Mouse (Mus musculus) midbrain, embryonic 16.5 days (tissue): Measurements from ENCODE around the gene Ptprn2. TPM values are rescaled to one million over a fixed set of nuclear protein-coding genes. Genes with fewer than 3 reads are reported as not detected.

Experiments
- ATAC-seq: fragments of 200-750 bp; cut with Nextera tagmentation; 2 replicates; pipeline ENCODE4 v1.8.0; 2017; ENCODE audit warnings: moderate TSS enrichment
- H3K27ac ChIP-seq: fragments of 300-500 bp; sonication (generic); 2 replicates; pipeline ENCODE4 v1.5.1; 2014; ENCODE audit warnings: mild to moderate bottlenecking, low read length, mixed read lengths
- H3K27me3 ChIP-seq: fragments of 300-500 bp; sonication (generic); 2 replicates; pipeline ENCODE4 v1.6.1; 2014; ENCODE audit warnings: low read depth, low read length, mixed read lengths; ENCODE audit not compliant: control insufficient read depth, insufficient read depth
- H3K36me3 ChIP-seq: fragments of 300-500 bp; sonication (generic); 2 replicates; pipeline ENCODE4 v1.6.1; 2014; ENCODE audit warnings: mild to moderate bottlenecking, low read length, moderate library complexity, mixed read lengths; ENCODE audit not compliant: control insufficient read depth, insufficient read depth
- H3K4me1 ChIP-seq: fragments of 300-500 bp; sonication (generic); 2 replicates; pipeline ENCODE4 v1.6.1; 2014; ENCODE audit warnings: mild to moderate bottlenecking, low read length, mixed read lengths; ENCODE audit not compliant: control insufficient read depth, insufficient read depth
- H3K4me2 ChIP-seq: fragments of 300-500 bp; sonication (generic); 2 replicates; pipeline ENCODE4 v1.6.1; 2014; ENCODE audit warnings: mild to moderate bottlenecking, low read length, mixed read lengths
- H3K4me3 ChIP-seq: fragments of 300-500 bp; sonication (generic); 2 replicates; pipeline ENCODE4 v1.5.1; 2014; ENCODE audit warnings: low read depth, mild to moderate bottlenecking, low read length, moderate library complexity, mixed read lengths
- H3K9ac ChIP-seq: fragments of 300-500 bp; sonication (generic); 2 replicates; pipeline ENCODE4 v1.6.1; 2014; ENCODE audit warnings: low read depth, low read length, mixed read lengths
- H3K9me3 ChIP-seq: fragments of 300-500 bp; sonication (generic); replicated peaks from 2 replicates; pipeline ENCODE4 v1.6.1; 2014; ENCODE audit warnings: mild to moderate bottlenecking, low read length, mixed read lengths; ENCODE audit not compliant: control insufficient read depth, poor library complexity, severe bottlenecking
- WGBS: fragments of 180-500 bp; shearing (Covaris S2); extraction: QIAGEN DNeasy Blood & Tissue Kit; methylation state at CpG from one replicate; pipeline ENCODE4 v1.1.7; 2014; 5-methylcytosine and 5-hydroxymethylcytosine counted together
- polyA plus RNA-seq: library from polyadenylated mRNA; unstranded; fragments of >200 nt; fragmentation: Nextera tagmentation; extraction: Ambion mirVana; gene quantifications from 2 replicates; pipeline ENCODE4 v1.2.1, GENCODE M21; 2015

Ptprn2 gene
- polyA plus RNA-seq, 1 experiment from 2014 or later, result 15.6 TPM

GRCm38 (mm10) chr12:117049829-117050228, 564.3 kb downstream of the Ptprn2 start:
- Histone ChIP-seq H3K36me3 (no peaks in the 10 kb centered on the region), H3K27me3 (no peaks in the 10 kb centered on the region), H3K4me1 (peaks cover 30% of the 10 kb centered on the region), H3K27ac (no peak overlapping the region), H3K9ac (no peak overlapping the region), H3K9me3 (no peaks in the 10 kb centered on the region), H3K4me2 (no peak overlapping the region), H3K4me3 (no peak overlapping the region)
- ATAC-seq, result no peak
- 64% methylated on average over 10 of the region's 10 CpGs for WGBS

- no peaks in the 10 kb centered on the region for H3K36me3 ChIP-seq
- H3K27me3 ChIP-seq, result no peaks in the 10 kb centered on the region
- WGBS, result 32% methylated on average over 9 of the region's 9 CpGs
- H3K4me2 ChIP-seq, result peak overlapping the region; percentile 46
- peaks cover 26% of the 10 kb centered on the region for H3K4me1 ChIP-seq
- H3K27ac ChIP-seq, result peak overlapping the region; percentile 85
- H3K9ac ChIP-seq, result peak overlapping the region; percentile 50
- ATAC-seq, result peak; percentile 9
- H3K4me3 ChIP-seq, result no peak overlapping the region
- H3K9me3 ChIP-seq, result no peaks in the 10 kb centered on the region
Measured at GRCm38 (mm10) chr12:117053223-117053850, 567.8 kb downstream of the Ptprn2 start.

- Histone ChIP-seq H3K4me3 (no peak overlapping the region), H3K27me3 (no peaks in the 10 kb centered on the region), H3K9ac (peak overlapping the region; percentile 50), H3K27ac (peak overlapping the region; percentile 85), H3K36me3 (no peaks in the 10 kb centered on the region), H3K4me1 (peaks cover 26% of the 10 kb centered on the region), H3K9me3 (no peaks in the 10 kb centered on the region), H3K4me2 (peak overlapping the region; percentile 46)
- 4% methylated on average over 21 of the region's 21 CpGs for WGBS
- peak; percentile 78 for ATAC-seq
Measured at GRCm38 (mm10) chr12:117053851-117054769, 568.6 kb downstream of the Ptprn2 start.

- H3K27ac ChIP-seq, result peak overlapping the region; percentile 85
- H3K4me1 ChIP-seq, result peaks cover 26% of the 10 kb centered on the region
- WGBS, result 46% methylated on average over 10 of the region's 10 CpGs
Measured at GRCm38 (mm10) chr12:117054925-117055570, 569.5 kb downstream of the Ptprn2 start.

GRCm38 (mm10) chr12:117058184-117058958, 572.9 kb downstream of the Ptprn2 start:
- Histone ChIP-seq H3K4me2 (no peak overlapping the region), H3K4me1 (peaks cover 20% of the 10 kb centered on the region), H3K27me3 (no peaks in the 10 kb centered on the region), H3K36me3 (no peaks in the 10 kb centered on the region), H3K9me3 (no peaks in the 10 kb centered on the region), H3K4me3 (no peak overlapping the region), H3K27ac (no peak overlapping the region), H3K9ac (no peak overlapping the region)
- ATAC-seq, result no peak
- WGBS, result 92% methylated on average over 6 of the region's 6 CpGs

More at GRCm38 (mm10) chr12:117054925-117055570, 569.5 kb downstream of the Ptprn2 start:
- Histone ChIP-seq H3K36me3 (no peaks in the 10 kb centered on the region), H3K27me3 (no peaks in the 10 kb centered on the region), H3K4me2 (no peak overlapping the region), H3K9me3 (no peaks in the 10 kb centered on the region), H3K4me3 (no peak overlapping the region), H3K9ac (no peak overlapping the region)
- no peak for ATAC-seq

GRCm38 (mm10) chr12:117058975-117059374, 573.5 kb downstream of the Ptprn2 start:
- Histone ChIP-seq H3K27me3 (no peaks in the 10 kb centered on the region), H3K4me1 (peaks cover 14% of the 10 kb centered on the region), H3K9me3 (no peaks in the 10 kb centered on the region), H3K4me2 (no peak overlapping the region), H3K27ac (no peak overlapping the region), H3K9ac (no peak overlapping the region), H3K36me3 (no peaks in the 10 kb centered on the region), H3K4me3 (no peak overlapping the region)
- 82% methylated on average over 7 of the region's 7 CpGs for WGBS
- ATAC-seq, result no peak

GRCm38 (mm10) chr12:117077664-117078063, 592.1 kb downstream of the Ptprn2 start:
- no peak overlapping the region for H3K4me2 ChIP-seq

GRCm38 (mm10) chr12:117078945-117079344, 593.4 kb downstream of the Ptprn2 start:
- H3K27me3 ChIP-seq, result no peaks in the 10 kb centered on the region
- no peak overlapping the region for H3K9ac ChIP-seq
- H3K27ac ChIP-seq, result no peak overlapping the region
- 91% methylated on average over 5 of the region's 5 CpGs for WGBS
- H3K4me1 ChIP-seq, result peaks cover 6% of the 10 kb centered on the region
- H3K9me3 ChIP-seq, result no peaks in the 10 kb centered on the region
- no peak overlapping the region for H3K4me3 ChIP-seq
- no peak for ATAC-seq
- H3K4me2 ChIP-seq, result no peak overlapping the region
- no peaks in the 10 kb centered on the region for H3K36me3 ChIP-seq

More at GRCm38 (mm10) chr12:117077664-117078063, 592.1 kb downstream of the Ptprn2 start:
- ATAC-seq, result no peak
- Histone ChIP-seq H3K4me1 (no peaks in the 10 kb centered on the region), H3K27ac (no peak overlapping the region), H3K4me3 (no peak overlapping the region), H3K9me3 (no peaks in the 10 kb centered on the region), H3K36me3 (no peaks in the 10 kb centered on the region), H3K9ac (no peak overlapping the region), H3K27me3 (no peaks in the 10 kb centered on the region)
- WGBS, result 77% methylated on average over 7 of the region's 7 CpGs
